Mouse (Mus musculus) lung, postnatal 25 days (tissue): Measurements from ENCODE around the gene Psmb9.

Experiments
- DNase-seq: peaks from one replicate; pipeline ENCODE4 v3.0.0; 2022; ENCODE audit warnings: low spot score

The Psmb9 gene

GRCm38 (mm10) chr17:34138655-34139054, 48.9 kb downstream of the Psmb9 start:
- DNase-seq: no peak

- DNase-seq: no peak
Observed at GRCm38 (mm10) chr17:34137601-34138000, 50.0 kb downstream of the Psmb9 start.

- DNase-seq: peak; percentile 99
Observed at GRCm38 (mm10) chr17:34135297-34136224, 52.0 kb downstream of the Psmb9 start.

GRCm38 (mm10) chr17:34134451-34134850, 53.1 kb downstream of the Psmb9 start:
- no peak for DNase-seq

- no peak for DNase-seq
Observed at GRCm38 (mm10) chr17:34133289-34133688, 54.3 kb downstream of the Psmb9 start.
